Mouse (Mus musculus): ENCODE measurements at regions not wholly inside any gene's neighbourhood (a gene's known extent, or its start where the extent isn't known, plus 50 kb on each side); places are given as distances from the start of the nearest gene placed in this dataset.

GRCm38 (mm10) chr12:52400099-52400498, 103.7 kb upstream of the Arhgap5 start:
- DNase-seq (ENCODE audit: low read depth, low spot score) = no peak

- DNase-seq (ENCODE audit: low read depth, low spot score) = no peak
Observed at GRCm38 (mm10) chr12:52402711-52403110, 101.1 kb upstream of the Arhgap5 start.

DNA sequence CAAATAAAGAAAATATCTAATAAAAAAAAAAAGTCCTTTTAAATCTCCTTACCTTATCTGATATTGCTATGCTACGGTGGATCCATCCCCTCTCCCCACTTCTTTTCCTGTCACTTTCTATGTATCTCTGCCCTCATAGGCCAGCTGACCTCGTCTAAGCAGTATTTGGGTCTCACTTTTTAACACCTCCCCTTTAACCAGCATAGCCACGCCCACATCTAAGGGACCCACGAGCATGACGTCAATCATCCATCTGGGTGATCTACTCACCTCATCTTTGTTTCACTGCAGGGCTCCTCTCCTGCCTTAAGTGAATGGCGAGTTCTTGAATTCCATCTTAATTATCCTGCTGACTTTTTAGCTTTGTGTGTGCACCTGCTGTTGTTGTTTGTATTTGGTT, 97.4 kb upstream of the Arhgap5 start:
- no peak for DNase-seq (ENCODE audit: low read depth, low spot score)

DNA sequence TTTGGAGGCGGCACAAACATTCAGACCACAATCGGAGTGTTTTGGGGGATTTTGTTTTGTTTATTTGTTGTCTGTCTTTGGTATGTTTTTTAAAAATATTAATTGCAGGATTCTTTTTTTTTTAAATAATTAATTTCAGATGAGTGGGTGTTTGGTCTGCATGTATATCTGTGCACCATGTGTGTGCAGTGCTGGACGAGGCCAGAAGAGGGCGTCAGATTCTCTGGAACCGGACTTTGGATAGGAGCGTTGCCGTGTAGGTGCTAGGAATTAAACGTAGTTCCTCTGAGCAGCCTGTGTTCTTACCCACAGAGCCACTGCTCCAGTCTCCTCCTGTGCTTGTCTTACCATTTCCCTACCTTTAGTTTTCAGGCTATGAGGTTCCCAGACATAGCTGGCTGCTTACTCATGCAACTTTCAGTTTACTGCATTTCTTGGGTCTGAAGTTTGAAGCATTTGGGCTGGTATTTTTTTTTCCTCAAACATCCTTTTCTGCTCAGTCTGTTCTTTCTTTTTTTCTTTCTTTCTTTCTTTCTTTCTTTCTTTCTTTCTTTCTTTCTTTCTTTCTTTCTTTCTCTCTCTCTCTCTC, 95.4 kb upstream of the Arhgap5 start:
- DNase-seq (ENCODE audit: low read depth, low spot score) = no peak

- DNase-seq (ENCODE audit: low read depth, low spot score) = no peak
Observed at GRCm38 (mm10) chr12:52409221-52409620, 94.6 kb upstream of the Arhgap5 start.

GRCm38 (mm10) chr12:52412172-52412571, 91.6 kb upstream of the Arhgap5 start:
- DNase-seq (ENCODE audit: low read depth, low spot score) = no peak

DNA sequence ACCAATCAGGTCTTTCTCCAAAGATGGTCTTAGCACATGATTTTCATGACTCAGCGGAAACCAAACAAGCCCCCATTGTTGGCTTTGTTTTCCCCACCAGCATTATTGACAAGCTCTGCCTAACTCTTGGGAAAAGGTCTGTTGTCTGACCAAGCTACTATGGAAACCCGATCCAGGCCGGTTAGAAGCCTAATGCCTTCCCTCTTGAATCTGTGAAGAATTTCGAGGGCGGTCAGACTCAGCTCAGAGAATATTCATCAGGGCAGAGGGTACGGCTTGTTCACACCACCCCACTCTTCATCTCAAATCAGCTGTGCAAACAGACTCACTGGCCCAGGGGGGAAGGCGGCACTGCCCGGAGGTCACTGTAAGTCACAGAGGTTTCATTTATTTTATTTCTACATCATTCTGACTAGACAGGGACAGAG, 90.7 kb upstream of the Arhgap5 start:
- DNase-seq (ENCODE audit: low read depth, low spot score) = no peak

DNA sequence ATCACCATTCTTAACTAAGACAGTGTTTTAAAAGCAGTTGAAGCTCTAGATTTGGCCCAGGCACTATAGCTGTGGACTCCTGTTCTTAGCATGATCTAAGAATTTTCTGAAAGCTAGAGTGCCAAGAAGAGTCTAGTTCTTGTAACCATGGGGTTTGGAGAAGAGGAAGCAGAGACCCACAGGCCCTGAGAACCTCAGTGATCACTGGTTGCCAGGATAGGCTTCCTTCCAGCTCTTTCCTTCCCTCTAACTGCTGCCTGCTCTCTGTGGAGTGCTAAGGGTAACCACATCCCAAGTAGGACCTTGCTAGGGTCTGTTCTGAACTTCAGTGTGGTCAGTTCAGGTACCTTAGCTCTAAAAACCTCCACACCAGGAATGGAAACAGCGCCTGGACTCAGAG, 81.0 kb upstream of the Arhgap5 start:
- DNase-seq (ENCODE audit: low read depth, low spot score) = no peak

GRCm38 (mm10) chr12:52424336-52425034, 79.3 kb upstream of the Arhgap5 start:
- DNase-seq (ENCODE audit: low read depth, low spot score) = no peak

DNA sequence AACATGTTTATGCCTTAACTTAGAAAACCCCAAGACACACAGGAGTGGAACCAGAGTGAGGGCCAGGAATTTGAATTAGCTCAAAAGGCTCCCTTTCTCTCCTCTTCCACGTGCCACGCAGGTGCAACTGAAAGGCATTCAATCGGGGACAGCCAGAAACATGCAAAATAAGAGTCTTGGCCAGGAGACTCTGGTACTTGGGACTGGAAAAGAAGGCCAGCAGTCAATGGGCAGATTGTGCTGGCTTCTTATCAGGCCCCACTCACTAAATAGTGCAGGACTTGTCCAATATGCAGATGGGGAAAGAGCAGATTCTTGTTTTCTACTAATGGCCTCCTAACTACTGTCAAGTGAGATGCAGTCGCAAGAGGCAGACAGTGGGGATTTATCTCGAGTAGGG, 73.8 kb upstream of the Arhgap5 start:
- no peak for DNase-seq (ENCODE audit: low read depth, low spot score)

GRCm38 (mm10) chr12:52431933-52432332, 71.8 kb upstream of the Arhgap5 start:
- no peak for DNase-seq (ENCODE audit: low read depth, low spot score)

- DNase-seq (ENCODE audit: low read depth, low spot score) = no peak
Observed at GRCm38 (mm10) chr12:52434021-52434420, 69.8 kb upstream of the Arhgap5 start.

DNA sequence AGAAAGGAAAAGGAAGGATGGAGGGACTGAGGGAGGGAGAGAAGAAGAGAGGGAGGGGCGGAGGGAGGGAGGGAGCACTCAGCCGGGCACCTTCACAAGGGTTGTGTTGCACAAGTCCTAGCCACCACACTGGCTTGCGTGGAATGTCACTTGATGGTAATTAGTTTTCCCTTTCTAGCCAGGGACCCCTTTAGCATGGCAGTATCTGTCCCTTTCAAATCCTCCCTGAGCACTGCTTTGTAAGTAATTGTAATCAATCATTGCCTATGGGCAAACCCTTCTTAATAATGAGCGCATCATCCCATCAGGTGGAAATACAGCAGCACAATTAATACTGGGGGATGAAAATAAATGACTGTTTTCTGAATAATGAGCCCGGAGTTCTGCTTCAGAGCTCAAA, 68.5 kb upstream of the Arhgap5 start:
- DNase-seq (ENCODE audit: low read depth, low spot score) = no peak

DNA sequence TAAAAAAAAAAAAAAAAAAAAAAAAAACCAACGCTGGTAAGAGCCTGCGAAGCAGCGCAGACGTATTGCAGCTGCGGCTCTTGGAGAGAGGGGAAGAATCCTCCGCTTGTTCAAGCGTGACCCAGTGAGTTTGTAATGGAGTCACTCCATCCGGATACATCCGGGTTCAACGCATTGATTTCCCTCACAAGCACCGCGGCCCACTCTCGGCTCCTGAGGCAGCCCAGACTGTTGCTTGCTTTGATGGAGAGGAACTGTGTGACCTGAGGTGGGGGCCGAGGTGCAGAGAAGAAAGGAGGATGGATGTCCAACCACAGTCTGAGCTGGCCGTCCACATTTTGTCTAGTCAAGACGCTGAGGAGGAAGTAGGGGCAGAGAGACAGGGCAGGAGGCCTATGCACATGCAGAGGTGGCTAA, 68.0 kb upstream of the Arhgap5 start:
- peak; percentile 27 for DNase-seq (ENCODE audit: low read depth, low spot score)

- peak; percentile 13 for DNase-seq (ENCODE audit: low read depth, low spot score)
Observed at GRCm38 (mm10) chr12:52436941-52437340, 66.8 kb upstream of the Arhgap5 start.

GRCm38 (mm10) chr12:52439241-52439640, 64.5 kb upstream of the Arhgap5 start:
- no peak for DNase-seq (ENCODE audit: low read depth, low spot score)

DNA sequence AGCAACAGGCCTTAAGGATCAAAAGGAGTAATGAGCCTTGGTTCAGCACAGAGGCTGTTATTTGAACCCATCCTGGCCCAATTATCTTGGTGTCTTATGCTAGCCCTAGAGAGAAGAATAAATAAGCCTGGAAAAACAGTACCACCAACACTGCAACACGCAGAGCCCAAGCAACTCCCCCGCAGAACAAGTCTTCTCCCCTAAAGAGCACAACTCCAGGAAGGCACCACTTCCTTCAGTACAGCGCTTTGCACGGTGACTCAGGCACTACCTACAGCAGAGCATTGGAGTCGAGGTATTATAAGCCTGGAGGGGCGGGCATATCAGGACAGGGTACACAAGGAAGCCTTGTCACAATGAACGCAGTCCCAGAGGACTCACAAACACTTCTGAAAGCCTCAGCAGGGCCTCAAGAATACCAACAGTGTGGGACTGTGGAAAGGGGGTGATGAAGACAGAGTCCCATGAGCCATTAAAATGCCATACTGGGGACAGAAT, 62.9 kb upstream of the Arhgap5 start:
- no peak for DNase-seq (ENCODE audit: low read depth, low spot score)

- DNase-seq (ENCODE audit: low read depth, low spot score) = no peak
Observed at GRCm38 (mm10) chr12:52442337-52442736, 61.4 kb upstream of the Arhgap5 start.

DNA sequence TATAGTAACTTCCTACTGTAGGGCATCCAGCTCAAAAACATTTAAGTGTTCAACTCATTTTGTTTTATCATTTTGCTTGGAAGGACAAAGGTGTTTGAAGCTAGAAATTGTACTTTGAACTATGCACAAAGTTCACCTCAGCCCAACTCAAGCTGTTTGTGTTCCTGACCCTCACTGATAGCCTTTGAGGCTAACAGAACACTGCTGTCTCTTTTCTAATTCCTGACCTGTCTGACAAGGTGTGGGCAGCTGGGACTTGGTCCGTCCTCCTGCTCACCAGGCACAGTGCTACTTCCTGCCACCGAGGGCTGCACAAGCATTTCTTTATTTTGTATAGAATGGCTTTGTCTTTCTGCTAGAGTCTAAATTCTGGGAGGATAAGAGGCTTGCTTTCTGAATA, 58.0 kb upstream of the Arhgap5 start:
- DNase-seq (ENCODE audit: low read depth, low spot score) = no peak

GRCm38 (mm10) chr12:52446501-52446900, 57.3 kb upstream of the Arhgap5 start:
- DNase-seq (ENCODE audit: low read depth, low spot score) = no peak

DNA sequence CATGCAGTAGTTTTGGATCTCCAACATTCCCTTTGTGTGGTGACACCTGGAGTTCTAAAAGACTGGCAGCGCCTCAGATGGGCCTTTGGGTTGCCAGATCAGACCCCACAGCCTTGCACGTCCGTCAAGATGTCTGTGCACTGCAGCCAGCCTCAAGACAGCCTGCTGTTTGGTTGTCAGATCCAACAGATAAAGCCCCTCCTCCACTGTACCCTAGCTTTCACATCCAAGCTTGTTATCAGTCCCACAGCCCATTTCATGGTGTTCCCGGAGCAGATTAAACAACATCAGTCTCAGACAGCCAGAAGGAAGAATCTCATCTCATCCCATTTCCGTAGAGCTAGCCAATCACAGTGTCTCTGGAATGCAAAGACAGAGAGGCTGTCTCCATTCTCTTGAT, 56.3 kb upstream of the Arhgap5 start:
- DNase-seq (ENCODE audit: low read depth, low spot score) = no peak

- no peak for DNase-seq (ENCODE audit: low read depth, low spot score)
Observed at GRCm38 (mm10) chr12:52448218-52448617, 55.6 kb upstream of the Arhgap5 start.

DNA sequence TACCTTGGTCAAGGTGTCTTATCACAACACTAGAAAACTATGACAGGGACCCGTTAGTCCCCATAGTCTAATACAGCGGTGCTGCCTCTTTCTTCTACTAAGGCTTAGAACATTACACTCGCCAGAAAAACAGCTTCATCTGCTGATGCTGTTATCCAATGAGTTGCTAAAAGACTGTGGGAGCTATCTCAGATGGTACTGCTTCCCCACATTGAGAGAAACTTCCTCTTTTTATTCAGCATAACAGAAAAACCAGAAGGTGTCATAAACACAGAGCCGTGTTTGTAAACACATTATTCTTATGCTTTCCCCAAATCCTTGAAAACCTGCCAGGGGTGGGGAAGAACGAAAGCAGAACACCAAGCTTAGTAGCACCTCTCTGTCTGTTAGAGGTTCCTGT, 49.9 kb upstream of the Arhgap5 start:
- no peak for DNase-seq (ENCODE audit: low read depth, low spot score)
